Mouse (Mus musculus): ENCODE measurements around the gene Alk. TPM values are rescaled to one million over a fixed set of nuclear protein-coding genes. Genes with fewer than 3 reads are reported as not detected.

Gene Alk
- total RNA-seq, 2 experiments from 2014 or later, result 0.31 to 0.45 TPM

GRCm38 (mm10) chr17:71962746-71963145, 641.7 kb downstream of the Alk start:
- intact Hi-C loops (cut with DNase I; ENCODE audit: low total_unique reads), result loop anchor here (10.0 kb wide), 3 partner anchors 552 to 822 kb away; no protein-coding TSS in a partner anchor
- no peak for DNase-seq

GRCm38 (mm10) chr17:71955011-71955410, 649.4 kb downstream of the Alk start:
- no peak for DNase-seq
- intact Hi-C loops (cut with DNase I; ENCODE audit: low total_unique reads), result no loop called here

GRCm38 (mm10) chr17:71954217-71954844, 650.1 kb downstream of the Alk start:
- intact Hi-C loops (cut with DNase I; ENCODE audit: low total_unique reads), result no loop called here
- no peak for DNase-seq

GRCm38 (mm10) chr17:71950968-71951367, 653.5 kb downstream of the Alk start:
- intact Hi-C loops (cut with DNase I; ENCODE audit: low total_unique reads), result no loop called here
- no peak for DNase-seq

- intact Hi-C loops (cut with DNase I; ENCODE audit: low total_unique reads), result no loop called here
- no peak for DNase-seq
Observed at GRCm38 (mm10) chr17:71948687-71949086, 655.7 kb downstream of the Alk start.

- intact Hi-C loops (cut with DNase I; ENCODE audit: low total_unique reads), result no loop called here
- DNase-seq, result peak; percentile 39
Observed at GRCm38 (mm10) chr17:71947452-71947851, 657.0 kb downstream of the Alk start.

- intact Hi-C loops (cut with DNase I; ENCODE audit: low total_unique reads), result no loop called here
Observed at GRCm38 (mm10) chr17:71944020-71944419, 660.4 kb downstream of the Alk start.

GRCm38 (mm10) chr17:71942052-71942451, 662.4 kb downstream of the Alk start:
- no peak for DNase-seq
- intact Hi-C loops (cut with DNase I; ENCODE audit: low total_unique reads), result no loop called here

More at GRCm38 (mm10) chr17:71944020-71944419, 660.4 kb downstream of the Alk start:
- no peak for DNase-seq

GRCm38 (mm10) chr17:71941436-71941835, 663.0 kb downstream of the Alk start:
- DNase-seq, result no peak
- intact Hi-C loops (cut with DNase I; ENCODE audit: low total_unique reads), result no loop called here

GRCm38 (mm10) chr17:71936681-71937080, 667.7 kb downstream of the Alk start:
- intact Hi-C loops (cut with DNase I; ENCODE audit: low total_unique reads), result no loop called here
- DNase-seq, result no peak

GRCm38 (mm10) chr17:71935837-71936236, 668.6 kb downstream of the Alk start:
- no peak for DNase-seq
- intact Hi-C loops (cut with DNase I; ENCODE audit: low total_unique reads), result no loop called here

- no peak for DNase-seq
Observed at GRCm38 (mm10) chr17:71935336-71935735, 669.1 kb downstream of the Alk start.

GRCm38 (mm10) chr17:71914941-71915340, 689.5 kb downstream of the Alk start:
- intact Hi-C loops (cut with DNase I; ENCODE audit: low total_unique reads), result no loop called here
- DNase-seq, result no peak

More at GRCm38 (mm10) chr17:71935336-71935735, 669.1 kb downstream of the Alk start:
- intact Hi-C loops (cut with DNase I; ENCODE audit: low total_unique reads), result no loop called here

- intact Hi-C loops (cut with DNase I; ENCODE audit: low total_unique reads), result no loop called here
- DNase-seq, result peak; percentile 55
Observed at GRCm38 (mm10) chr17:71914541-71914940, 689.9 kb downstream of the Alk start.

- intact Hi-C loops (cut with DNase I; ENCODE audit: low total_unique reads), result no loop called here
- DNase-seq, result no peak
Observed at GRCm38 (mm10) chr17:71913188-71913587, 691.2 kb downstream of the Alk start.

GRCm38 (mm10) chr17:71909107-71909506, 695.3 kb downstream of the Alk start:
- DNase-seq, result peak; percentile 19
- intact Hi-C loops (cut with DNase I; ENCODE audit: low total_unique reads), result no loop called here

- intact Hi-C loops (cut with DNase I; ENCODE audit: low total_unique reads), result no loop called here
- no peak for DNase-seq
Observed at GRCm38 (mm10) chr17:71881369-71881768, 723.1 kb downstream of the Alk start.

- intact Hi-C loops (cut with DNase I; ENCODE audit: low total_unique reads), result no loop called here
- no peak for DNase-seq
Observed at GRCm38 (mm10) chr17:71875492-71875891, 728.9 kb downstream of the Alk start.

GRCm38 (mm10) chr17:71874795-71875194, 729.6 kb downstream of the Alk start:
- DNase-seq, result no peak
- intact Hi-C loops (cut with DNase I; ENCODE audit: low total_unique reads), result loop anchor here (5.0 kb wide), 1 partner anchor 212 kb away; no protein-coding TSS in a partner anchor

GRCm38 (mm10) chr17:71874077-71874476, 730.4 kb downstream of the Alk start:
- peak; percentile 41 for DNase-seq
- intact Hi-C loops (cut with DNase I; ENCODE audit: low total_unique reads), result loop anchor here (5.0 kb wide), 1 partner anchor 212 kb away; no protein-coding TSS in a partner anchor

- intact Hi-C loops (cut with DNase I; ENCODE audit: low total_unique reads), result loop anchor here (5.0 kb wide), 1 partner anchor 211 kb away; no protein-coding TSS in a partner anchor
- no peak for DNase-seq
Observed at GRCm38 (mm10) chr17:71872976-71873375, 731.5 kb downstream of the Alk start.

All from gastrocnemius, postnatal 14 days (tissue).